Mouse (Mus musculus) small intestine, adult 2 months (tissue): ENCODE data around the gene Poln. TPM values are rescaled to one million over a fixed set of nuclear protein-coding genes. Genes with fewer than 3 reads are reported as not detected.

Experiments
- H3K27ac ChIP-seq: fragments of 200-500 bp; 2 replicates; pipeline ENCODE4 v1.5.1; 2012; ENCODE audit warnings: low read depth, low read length, control low read depth, inconsistent platforms; ENCODE audit not compliant: insufficient read depth
- H3K27me3 ChIP-seq: fragments of 200-500 bp; 2 replicates; pipeline ENCODE4 v1.6.1; 2012; ENCODE audit warnings: mild to moderate bottlenecking, moderate library complexity, low read length, inconsistent platforms; ENCODE audit not compliant: control insufficient read depth, insufficient read depth
- H3K36me3 ChIP-seq: fragments of 200-500 bp; 2 replicates; pipeline ENCODE4 v1.6.1; 2012; ENCODE audit warnings: mild to moderate bottlenecking, low read length, control low read depth, inconsistent platforms; ENCODE audit not compliant: control insufficient read depth, insufficient read depth
- H3K4me1 ChIP-seq: fragments of 200-500 bp; 2 replicates; pipeline ENCODE4 v1.6.1; 2012; ENCODE audit warnings: low read length, inconsistent platforms, mixed read lengths; ENCODE audit not compliant: control insufficient read depth, insufficient read depth, insufficient read length
- H3K4me3 ChIP-seq: fragments of 200-500 bp; 2 replicates; pipeline ENCODE4 v1.5.1; 2012; ENCODE audit warnings: low read depth, mild to moderate bottlenecking, control low read depth, inconsistent platforms, low read length, moderate library complexity
- CTCF ChIP-seq: fragments of 200-500 bp; IDR thresholded peaks from 2 replicates; pipeline ENCODE4 v1.5.1; 2012; ENCODE audit warnings: low read depth, mild to moderate bottlenecking, control low read depth, inconsistent platforms, low read length, moderate library complexity, mixed read lengths; ENCODE audit not compliant: insufficient replicate concordance, insufficient read length; ENCODE audit errors: extremely low read depth
- POLR2A ChIP-seq: fragments of 200-500 bp; IDR thresholded peaks from 2 replicates; pipeline ENCODE4 v1.6.1; 2012; ENCODE audit warnings: low read depth, mild to moderate bottlenecking, control low read depth, inconsistent platforms, low read length, moderate library complexity
- WGBS: fragments of 180-500 bp; shearing (Covaris S2); methylation state at CpG from one replicate; pipeline ENCODE4 v1.1.7; 2018; 5-methylcytosine and 5-hydroxymethylcytosine counted together
- polyA plus RNA-seq: library from polyadenylated mRNA; depleted of rRNA; stranded (reverse); fragments of >200 nt; gene quantifications from 2 replicates; pipeline ENCODE4 v1.2.3, GENCODE M21; 2012

Poln gene
- polyA plus RNA-seq, 1 experiment, result not detected

DNA sequence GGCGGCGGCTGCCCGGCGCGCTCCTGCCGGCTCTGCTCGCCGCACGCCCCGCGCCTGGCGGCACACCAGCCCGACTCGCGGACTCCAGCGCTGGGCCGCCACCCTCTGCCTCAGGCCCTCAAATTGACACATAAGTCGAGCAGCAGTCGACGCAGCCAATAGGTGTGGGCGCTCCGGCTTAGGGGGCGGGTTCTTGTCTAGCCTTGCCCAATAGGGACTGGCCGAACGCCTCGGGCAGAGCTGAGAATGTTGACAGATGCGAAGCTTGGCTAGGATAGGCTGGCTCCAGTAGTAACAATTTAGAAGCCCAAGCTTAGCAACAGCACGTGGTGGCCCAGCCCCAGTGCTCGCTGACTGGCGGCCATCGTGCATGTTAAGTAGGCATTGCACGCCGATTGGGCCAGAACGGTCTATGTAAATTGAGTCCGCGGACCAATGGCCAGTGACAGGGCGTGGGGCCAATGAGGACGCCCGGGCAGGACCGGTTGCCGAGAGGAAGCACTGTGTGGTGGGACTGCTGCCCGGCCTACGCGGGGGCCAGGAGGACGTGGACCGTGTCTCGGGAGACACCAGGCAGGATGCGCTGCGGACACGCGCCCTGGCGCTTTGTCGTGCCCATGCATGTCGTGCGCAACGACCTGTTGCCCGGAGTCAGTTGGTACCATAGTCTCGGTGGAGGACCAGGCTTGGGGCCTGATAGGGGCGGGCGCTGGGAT, 18.5 kb upstream of the Poln start, which contains the start of gene Mxd4:
Gene Mxd4, minus strand, starts transcription at position 120 of the 716 bp plus-strand sequence.
- peaks cover 23% of the 10 kb centered on the region for H3K4me1 ChIP-seq
- H3K27me3 ChIP-seq, result no peaks in the 10 kb centered on the region
- H3K27ac ChIP-seq, result peak within 1 kb of the TSS; percentile 86
- H3K36me3 ChIP-seq, result no peaks in the 10 kb centered on the region
- under 1% methylated on average over 60 of the region's 60 CpGs for WGBS
- TF ChIP-seq CTCF (no peak), POLR2A (peak; percentile 79)
- H3K4me3 ChIP-seq, result peak within 1 kb of the TSS; percentile 87

- peaks cover 24% of the 10 kb centered on the region for H3K4me1 ChIP-seq
- no peak for TF ChIP-seq CTCF
- TF ChIP-seq POLR2A, result peak; percentile 29; the same call in 1 of the 2 replicates
- peaks cover 3% of the 10 kb centered on the region; the same call in 1 of the 2 replicates for H3K36me3 ChIP-seq
- H3K4me3 ChIP-seq, result peak overlapping the region; percentile 87
- H3K27me3 ChIP-seq, result no peaks in the 10 kb centered on the region
- WGBS, result under 1% methylated on average over 46 of the region's 46 CpGs
- H3K27ac ChIP-seq, result peak overlapping the region; percentile 71
Observed at GRCm38 (mm10) chr5:34186961-34187391, 17.7 kb upstream of the Poln start.

DNA sequence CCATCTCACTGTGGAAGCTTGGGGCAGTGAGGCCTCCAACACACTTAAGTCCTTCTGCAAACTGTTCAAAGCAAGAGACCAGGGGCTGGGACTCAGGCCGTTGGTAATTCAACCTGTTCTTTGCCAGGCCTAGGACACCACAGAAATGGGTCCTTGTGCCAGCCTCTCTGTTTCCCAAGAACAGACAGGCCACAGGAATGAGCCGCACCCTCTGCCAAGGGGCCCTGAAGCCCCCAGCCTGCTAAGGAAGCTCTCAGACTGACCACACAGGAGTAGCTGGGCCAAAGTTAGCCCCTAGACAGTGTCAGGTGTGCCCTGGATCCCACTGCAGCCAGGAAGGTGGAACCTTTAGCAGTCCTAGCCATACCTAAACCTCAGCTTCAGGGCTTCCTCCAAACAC, 17.1 kb upstream of the Poln start:
- no peak for TF ChIP-seq CTCF
- no peak for TF ChIP-seq POLR2A
- 50% methylated on average over 2 of the region's 2 CpGs for WGBS
- peaks cover 26% of the 10 kb centered on the region for H3K4me1 ChIP-seq
- H3K27ac ChIP-seq, result peak overlapping the region; percentile 41
- no peaks in the 10 kb centered on the region for H3K27me3 ChIP-seq
- peaks cover 3% of the 10 kb centered on the region; the same call in 1 of the 2 replicates for H3K36me3 ChIP-seq
- peak overlapping the region; percentile 87 for H3K4me3 ChIP-seq

DNA sequence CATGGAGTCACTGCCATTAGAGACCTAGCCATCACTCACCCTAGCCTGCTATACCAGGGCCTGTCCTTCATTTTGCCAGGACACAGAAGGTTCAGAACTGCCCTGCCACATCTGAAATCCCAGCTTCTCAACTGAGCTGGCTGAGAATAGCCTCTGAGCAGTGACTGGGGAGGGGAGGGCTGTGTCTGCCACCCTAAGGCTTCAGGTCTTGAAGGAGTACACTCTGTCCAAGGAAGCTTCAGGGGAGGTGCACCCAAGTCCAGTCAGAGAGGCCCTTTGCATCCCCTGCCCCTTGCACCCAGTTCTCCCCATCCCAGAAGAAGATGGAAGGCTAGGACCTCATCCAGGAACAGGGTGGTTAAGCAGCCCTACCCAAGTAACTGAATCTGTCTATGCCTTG, 16.5 kb upstream of the Poln start:
- Histone ChIP-seq H3K4me1 (peaks cover 26% of the 10 kb centered on the region), H3K4me3 (no peak overlapping the region), H3K36me3 (peaks cover 5% of the 10 kb centered on the region; the same call in 1 of the 2 replicates), H3K27ac (no peak overlapping the region), H3K27me3 (no peaks in the 10 kb centered on the region)
- TF ChIP-seq CTCF, result no peak
- TF ChIP-seq POLR2A, result no peak

DNA sequence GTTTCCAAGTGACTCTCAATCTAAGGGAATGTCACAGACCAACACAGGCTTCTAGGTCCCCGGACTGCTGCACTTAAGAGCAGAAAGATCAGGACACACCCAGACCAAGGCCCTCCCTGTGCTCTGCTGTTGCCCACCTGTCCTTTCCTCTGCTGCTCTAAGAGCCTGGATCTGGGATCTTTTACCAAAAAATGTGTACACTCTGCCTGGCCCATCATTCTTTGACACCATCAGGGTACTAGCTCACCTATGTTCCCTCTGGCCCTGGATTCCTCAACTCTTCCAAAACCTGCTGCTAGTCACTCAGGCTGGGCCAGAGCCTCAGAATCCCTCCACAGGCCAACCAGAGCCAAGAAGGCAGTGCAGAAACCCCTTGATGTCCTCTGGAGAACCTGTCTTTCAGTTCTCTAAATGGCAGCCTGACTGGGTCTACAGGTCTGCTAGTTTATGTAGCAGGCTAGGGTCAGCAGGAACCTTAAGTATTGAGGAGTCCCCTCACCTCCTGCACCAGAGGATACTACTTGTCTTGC, 15.9 kb upstream of the Poln start:
- Histone ChIP-seq H3K36me3 (peaks cover 9% of the 10 kb centered on the region), H3K27me3 (no peaks in the 10 kb centered on the region), H3K4me1 (peaks cover 26% of the 10 kb centered on the region), H3K4me3 (no peak overlapping the region), H3K27ac (no peak overlapping the region)
- TF ChIP-seq POLR2A (no peak), CTCF (no peak)
- 75% methylated on average over 1 of the region's 1 CpGs for WGBS

- TF ChIP-seq POLR2A (no peak), CTCF (no peak)
- 98% methylated on average over 3 of the region's 3 CpGs for WGBS
- no peak overlapping the region for H3K4me3 ChIP-seq
- H3K36me3 ChIP-seq, result peaks cover 11% of the 10 kb centered on the region
- no peak overlapping the region for H3K27ac ChIP-seq
- no peaks in the 10 kb centered on the region for H3K27me3 ChIP-seq
- peaks cover 20% of the 10 kb centered on the region for H3K4me1 ChIP-seq
Observed at GRCm38 (mm10) chr5:34183976-34184375, 14.7 kb upstream of the Poln start.

- H3K27me3 ChIP-seq, result no peaks in the 10 kb centered on the region
- TF ChIP-seq CTCF (no peak), POLR2A (no peak)
- peaks cover 15% of the 10 kb centered on the region for H3K36me3 ChIP-seq
- H3K4me1 ChIP-seq, result peaks cover 17% of the 10 kb centered on the region
- 52% methylated on average over 5 of the region's 5 CpGs for WGBS
- no peak overlapping the region for H3K4me3 ChIP-seq
- H3K27ac ChIP-seq, result no peak overlapping the region
Observed at GRCm38 (mm10) chr5:34183156-34183880, 14.1 kb upstream of the Poln start.
